Mouse (Mus musculus) CH12.LX (cell line): ENCODE measurements around the gene Ptger2. TPM values are rescaled to one million over a fixed set of nuclear protein-coding genes. Genes with fewer than 3 reads are reported as not detected.

ENCODE experiments used
- DNase-seq: peaks from one replicate; pipeline ENCODE4 v3.0.0-alpha.2; 2013; ENCODE audit errors: extremely low read depth
- H3K27ac ChIP-seq: 2 replicates; pipeline ENCODE4 v1.5.1; 2012; ENCODE audit warnings: low read depth, mild to moderate bottlenecking, control low read depth, moderate library complexity; ENCODE audit not compliant: insufficient read depth
- H3K27me3 ChIP-seq: replicated peaks from 2 replicates; pipeline ENCODE3; 2012; ENCODE audit warnings: inconsistent platforms
- H3K36me3 ChIP-seq, 2 experiments: replicated peaks in 1 of 2; 2 replicates each; pipeline versions ENCODE3 to v1.6.1; 2012; ENCODE audit warnings: inconsistent platforms in 1 of 2, low read length in 1 of 2, mild to moderate bottlenecking in 1 of 2, mixed read lengths in 1 of 2, moderate library complexity in 1 of 2; ENCODE audit not compliant: control insufficient read depth in 1 of 2, insufficient read depth in 1 of 2
- H3K4me1 ChIP-seq, 2 experiments: 2 replicates each; pipeline ENCODE4 v1.6.1; 2012; ENCODE audit warnings: inconsistent platforms in 1 of 2, moderate library complexity in 1 of 2; ENCODE audit not compliant: insufficient read depth in 2 of 2, control insufficient read depth in 1 of 2
- H3K4me2 ChIP-seq: 2 replicates; pipeline ENCODE4 v1.6.1; 2012; ENCODE audit warnings: low read depth, mild to moderate bottlenecking, control low read depth; ENCODE audit not compliant: poor library complexity, insufficient read depth, severe bottlenecking
- H3K4me3 ChIP-seq, 3 experiments: fragments of 150-350 bp in 1 of 3; sonication (generic) in 1 of 3; replicated peaks in 1 of 3; 2 replicates each; pipeline versions ENCODE3 to v1.5.1; 2011 to 2012; ENCODE audit warnings: low read depth in 2 of 3, low read length in 2 of 3, mild to moderate bottlenecking in 2 of 3, moderate library complexity in 2 of 3, control low read depth in 1 of 3, improper control_type of control experiment in 1 of 3, inconsistent platforms in 1 of 3, mixed read lengths in 1 of 3; ENCODE audit not compliant: poor library complexity in 1 of 3
- H3K79me2 ChIP-seq: replicated peaks from 2 replicates; pipeline ENCODE4 v1.6.1; 2012; ENCODE audit warnings: mild to moderate bottlenecking, moderate library complexity; ENCODE audit not compliant: control insufficient read depth, poor library complexity, insufficient read depth, severe bottlenecking; ENCODE audit errors: extremely low read depth
- H3K9ac ChIP-seq: 2 replicates; pipeline ENCODE4 v1.6.1; 2012; ENCODE audit warnings: low read depth, mild to moderate bottlenecking, control low read depth, moderate library complexity; ENCODE audit not compliant: insufficient read depth
- H3K9me3 ChIP-seq: replicated peaks from 2 replicates; pipeline ENCODE3; 2012; ENCODE audit warnings: low read length, inconsistent platforms, mixed read lengths
- BHLHE40 ChIP-seq: IDR thresholded peaks from 2 replicates; pipeline ENCODE4 v1.6.1; 2011; ENCODE audit warnings: mild to moderate bottlenecking, low read depth, low read length, improper control_type of control experiment
- CHD1 ChIP-seq: IDR thresholded peaks from 2 replicates; pipeline ENCODE4 v1.6.1; 2012; ENCODE audit warnings: low read depth, low read length, improper control_type of control experiment, inconsistent platforms
- CTCF ChIP-seq, 2 experiments: IDR thresholded peaks in 1 of 2; conservative IDR thresholded peaks in 1 of 2; 2 replicates each; pipeline ENCODE4 v1.5.1; 2011 to 2012; ENCODE audit warnings: low read depth in 2 of 2, low read length in 2 of 2, improper control_type of control experiment in 1 of 2, inconsistent platforms in 1 of 2, mild to moderate bottlenecking in 1 of 2, moderate library complexity in 1 of 2
- EP300 ChIP-seq: IDR thresholded peaks from 2 replicates; pipeline ENCODE4 v1.6.1; 2011; ENCODE audit warnings: low read length, improper control_type of control experiment
- ETS1 ChIP-seq: conservative IDR thresholded peaks from 2 replicates; pipeline ENCODE4 v1.6.1; 2012; ENCODE audit warnings: low read depth, mild to moderate bottlenecking, inconsistent platforms, low read length, improper control_type of control experiment, moderate library complexity
- GABPA ChIP-seq: IDR thresholded peaks from 2 replicates; pipeline ENCODE4 v1.6.1; 2012; ENCODE audit warnings: low read depth, low read length, improper control_type of control experiment, inconsistent platforms; ENCODE audit not compliant: insufficient replicate concordance
- HCFC1 ChIP-seq: IDR thresholded peaks from 2 replicates; pipeline ENCODE4 v1.6.1; 2012; ENCODE audit warnings: low read depth, mild to moderate bottlenecking, inconsistent platforms, low read length, improper control_type of control experiment
- JUND ChIP-seq: conservative IDR thresholded peaks from 2 replicates; pipeline ENCODE4 v1.6.1; 2011; ENCODE audit warnings: low read depth, low read length, improper control_type of control experiment
- KAT2A ChIP-seq: IDR thresholded peaks from 2 replicates; pipeline ENCODE4 v1.6.1; 2012; ENCODE audit warnings: low read length, improper control_type of control experiment, inconsistent platforms; ENCODE audit not compliant: insufficient replicate concordance
- MAX ChIP-seq: IDR thresholded peaks from 2 replicates; pipeline ENCODE4 v1.6.1; 2011; ENCODE audit warnings: low read length, improper control_type of control experiment
- MAZ ChIP-seq: IDR thresholded peaks from 2 replicates; pipeline ENCODE4 v1.6.1; 2012; ENCODE audit warnings: low read depth, mild to moderate bottlenecking, inconsistent platforms, low read length, improper control_type of control experiment, moderate library complexity
- MEF2A ChIP-seq: IDR thresholded peaks from 2 replicates; pipeline ENCODE4 v1.6.1; 2014; ENCODE audit warnings: low read depth, mild to moderate bottlenecking, inconsistent platforms, low read length, improper control_type of control experiment, borderline replicate concordance
- MYC ChIP-seq: IDR thresholded peaks from 2 replicates; pipeline ENCODE4 v1.6.1; 2011; ENCODE audit warnings: low read depth, mild to moderate bottlenecking, improper control_type of control experiment, low read length
- NELFE ChIP-seq: IDR thresholded peaks from 2 replicates; pipeline ENCODE4 v1.6.1; 2011; ENCODE audit warnings: low read depth, low read length, improper control_type of control experiment
- NRF1 ChIP-seq: IDR thresholded peaks from 2 replicates; pipeline ENCODE4 v1.6.1; 2014; ENCODE audit warnings: low read depth, mild to moderate bottlenecking, inconsistent platforms, low read length, improper control_type of control experiment, moderate library complexity
- POLR2AphosphoS2 ChIP-seq: IDR thresholded peaks from 2 replicates; pipeline ENCODE4 v1.6.1; 2011; ENCODE audit warnings: low read depth, low read length, improper control_type of control experiment
- SIN3A ChIP-seq: IDR thresholded peaks from 2 replicates; pipeline ENCODE4 v1.6.1; 2012; ENCODE audit warnings: low read length, improper control_type of control experiment, inconsistent platforms
- TBP ChIP-seq: conservative IDR thresholded peaks from 2 replicates; pipeline ENCODE4 v1.6.1; 2011; ENCODE audit warnings: low read depth, low read length, improper control_type of control experiment
- TCF12 ChIP-seq: IDR thresholded peaks from 2 replicates; pipeline ENCODE4 v1.6.1; 2014; ENCODE audit warnings: low read depth, mild to moderate bottlenecking, inconsistent platforms, low read length, improper control_type of control experiment
- UBTF ChIP-seq: IDR thresholded peaks from 2 replicates; pipeline ENCODE4 v1.6.1; 2012; ENCODE audit warnings: low read depth, mild to moderate bottlenecking, inconsistent platforms, low read length, improper control_type of control experiment, moderate library complexity
- USF1 ChIP-seq: IDR thresholded peaks from 2 replicates; pipeline ENCODE4 v1.6.1; 2014; ENCODE audit warnings: low read depth, mild to moderate bottlenecking, inconsistent platforms, low read length, improper control_type of control experiment
- dilution Hi-C: fragments of 300-500 bp; cut with MboI; formaldehyde crosslinking; loops from 2 replicates; pipeline ENCODE4 v1.14.3; 2020; ENCODE audit warnings: low sequenced_read_pairs; ENCODE audit not compliant: extremely low pct_unique_long_range_greater_than_20kb, extremely low pct_ligation_motif_present
- in situ Hi-C: fragments of 300-500 bp; cut with MboI; formaldehyde crosslinking; loops from 3 replicates; pipeline ENCODE4 v1.14.3; 2019; ENCODE audit warnings: low sequenced_read_pairs, low pct_ligation_motif_present, low pct_unique_long_range_greater_than_20kb, mixed read lengths
- polyA plus RNA-seq: library from polyadenylated mRNA; unstranded; fragments of >175 nt; gene quantifications from 2 replicates; pipeline ENCODE4 v1.2.1, GENCODE M21; 2012; ENCODE audit warnings: low read depth; ENCODE audit not compliant: insufficient read length
- total RNA-seq, 2 experiments: library from RNA; depleted of rRNA; stranded (reverse); fragments of 300-350 nt in 1 of 2; fragments of >200 nt in 1 of 2; gene quantifications; 2 replicates each; pipeline ENCODE4 v1.2.3; 2012 to 2014

Gene Ptger2
- total and polyA plus RNA-seq, 3 experiments, result not detected

- Histone ChIP-seq H3K27me3 (no peaks in the 10 kb centered on the region), H3K4me3 (no peak overlapping the region), H3K9ac (no peak overlapping the region), H3K36me3 (no peaks in the 10 kb centered on the region), H3K9me3 (no peaks in the 10 kb centered on the region), H3K27ac (no peak overlapping the region), H3K79me2 (no peaks in the 10 kb centered on the region), H3K4me1 (no peaks in the 10 kb centered on the region), H3K4me2 (no peak overlapping the region)
- dilution Hi-C loops, result no loop called here
- TF ChIP-seq SIN3A, result no peak
- no peak for TF ChIP-seq MYC
- TF ChIP-seq NRF1, result no peak
- TF ChIP-seq TBP, result no peak
- no peak for TF ChIP-seq MEF2A
- no peak for TF ChIP-seq TCF12
- TF ChIP-seq ETS1, result no peak
- no peak for TF ChIP-seq CTCF (conservative IDR thresholded peaks at IDR 0.05 in 1 of 2, IDR thresholded peaks at IDR 0.05 in 1 of 2; ENCODE audit: low read depth in 2 of 2, low read length in 2 of 2)
- no peak for TF ChIP-seq UBTF
- TF ChIP-seq CHD1, result no peak
- TF ChIP-seq NELFE, result no peak
- no peak for DNase-seq
- in situ Hi-C loops, result no loop called here
Observed at GRCm38 (mm10) chr14:45011260-45011659, 23.3 kb downstream of the Ptger2 start.

GRCm38 (mm10) chr14:45011671-45012070 lies 23.7 kb downstream of the Ptger2 start:
- no peak for DNase-seq
- H3K79me2 ChIP-seq, result no peaks in the 10 kb centered on the region
- no peak overlapping the region for H3K4me3 ChIP-seq
- no peak for TF ChIP-seq POLR2AphosphoS2
- no peak for TF ChIP-seq KAT2A
- TF ChIP-seq NELFE, result no peak
- TF ChIP-seq MAX, result no peak
- TF ChIP-seq, all 38 proteins: peak for 0
- Histone ChIP-seq H3K4me2 (no peak overlapping the region), H3K9me3 (no peaks in the 10 kb centered on the region), H3K27ac (no peak overlapping the region), H3K9ac (no peak overlapping the region), H3K4me1 (no peaks in the 10 kb centered on the region), H3K27me3 (no peaks in the 10 kb centered on the region), H3K36me3 (no peaks in the 10 kb centered on the region)
- in situ Hi-C loops, result no loop called here
- dilution Hi-C loops, result no loop called here

- Histone ChIP-seq H3K4me3 (no peak overlapping the region), H3K4me2 (no peak overlapping the region), H3K9me3 (no peaks in the 10 kb centered on the region), H3K36me3 (no peaks in the 10 kb centered on the region), H3K4me1 (no peaks in the 10 kb centered on the region), H3K79me2 (no peaks in the 10 kb centered on the region), H3K9ac (no peak overlapping the region), H3K27ac (no peak overlapping the region), H3K27me3 (no peaks in the 10 kb centered on the region)
- DNase-seq, result no peak
- in situ Hi-C loops (no loop called here), dilution Hi-C loops (no loop called here)
- TF ChIP-seq GABPA, result no peak
- no peak for TF ChIP-seq MEF2A
- no peak for TF ChIP-seq JUND
- no peak for TF ChIP-seq EP300
- no peak for TF ChIP-seq BHLHE40
- TF ChIP-seq USF1, result no peak
- no peak for TF ChIP-seq MAX
- TF ChIP-seq NELFE, result no peak
- TF ChIP-seq HCFC1, result no peak
- no peak for TF ChIP-seq MAZ
- TF ChIP-seq CHD1, result no peak
- TF ChIP-seq, all 38 proteins: peak for 0
Observed at GRCm38 (mm10) chr14:45021551-45021950, 33.6 kb downstream of the Ptger2 start.
